Mouse (Mus musculus): ENCODE data around the gene Gm10964. TPM values are rescaled to one million over a fixed set of nuclear protein-coding genes. Genes with fewer than 3 reads are reported as not detected.

Gm10964 gene
- polyA plus RNA-seq, 1 experiment from 2014 or later = not detected

DNA sequence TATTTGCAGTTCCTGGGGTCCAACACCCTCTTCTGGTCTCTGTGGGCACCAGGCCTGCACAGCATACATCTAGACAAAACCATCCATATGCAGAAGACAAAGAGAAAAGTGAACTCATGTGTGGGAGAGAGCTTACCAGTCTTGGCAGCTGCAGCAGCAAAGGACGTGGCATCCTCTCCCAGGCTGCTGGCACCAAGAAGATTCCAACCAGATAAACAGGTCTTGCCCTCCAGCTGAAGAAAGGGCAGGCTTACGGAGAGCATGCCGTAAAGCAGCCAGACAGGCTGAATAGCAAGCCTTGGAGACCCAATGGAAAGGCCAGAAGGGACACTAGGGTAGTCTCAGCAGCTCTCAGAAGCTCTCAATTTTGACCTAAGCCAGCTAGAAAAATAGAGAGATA lies 7.0 kb upstream of the Gm10964 start:
- no peaks in the 10 kb centered on the region for H3K27me3 ChIP-seq (ENCODE audit: control insufficient read depth, insufficient read depth, low read depth, low read length)
- H3K9ac ChIP-seq (ENCODE audit: low read depth, low read length) = no peak overlapping the region
- no peak overlapping the region for H3K4me3 ChIP-seq (ENCODE audit: low read depth, low read length)
- no peak for ATAC-seq
- WGBS = 86% methylated on average over 3 of the region's 3 CpGs
- H3K4me1 ChIP-seq (ENCODE audit: control insufficient read depth, insufficient read depth, low read length) = peaks cover 24% of the 10 kb centered on the region
- no peak overlapping the region for H3K27ac ChIP-seq (ENCODE audit: low read length)
- H3K9me3 ChIP-seq (replicated peaks; ENCODE audit: control insufficient read depth, low read length, poor library complexity, severe bottlenecking) = no peaks in the 10 kb centered on the region
- H3K4me2 ChIP-seq (ENCODE audit: low read length) = no peak overlapping the region
- H3K36me3 ChIP-seq (ENCODE audit: control insufficient read depth, insufficient read depth, low read length) = no peaks in the 10 kb centered on the region

GRCm38 (mm10) chr3:103733176-103733575 lies 6.0 kb upstream of the Gm10964 start:
- Histone ChIP-seq H3K27me3 (ENCODE audit: control insufficient read depth, insufficient read depth, low read depth, low read length) (no peaks in the 10 kb centered on the region), H3K27ac (ENCODE audit: low read length) (no peak overlapping the region), H3K4me2 (ENCODE audit: low read length) (no peak overlapping the region), H3K4me1 (ENCODE audit: control insufficient read depth, insufficient read depth, low read length) (peaks cover 30% of the 10 kb centered on the region), H3K9me3 (replicated peaks; ENCODE audit: control insufficient read depth, low read length, poor library complexity, severe bottlenecking) (no peaks in the 10 kb centered on the region), H3K36me3 (ENCODE audit: control insufficient read depth, insufficient read depth, low read length) (no peaks in the 10 kb centered on the region), H3K9ac (ENCODE audit: low read depth, low read length) (no peak overlapping the region), H3K4me3 (ENCODE audit: low read depth, low read length) (no peak overlapping the region)
- ATAC-seq = no peak
- 12% methylated on average over 2 of the region's 2 CpGs for WGBS

GRCm38 (mm10) chr3:103733799-103734695 lies 5.1 kb upstream of the Gm10964 start:
- peak overlapping the region; percentile 43 for H3K4me2 ChIP-seq (ENCODE audit: low read length)
- peak overlapping the region; percentile 0; the same call in 1 of the 2 replicates for H3K4me3 ChIP-seq (ENCODE audit: low read depth, low read length)
- H3K27me3 ChIP-seq (ENCODE audit: control insufficient read depth, insufficient read depth, low read depth, low read length) = no peaks in the 10 kb centered on the region
- H3K36me3 ChIP-seq (ENCODE audit: control insufficient read depth, insufficient read depth, low read length) = no peaks in the 10 kb centered on the region
- ATAC-seq = peak; percentile 86
- peak overlapping the region; percentile 25 for H3K27ac ChIP-seq (ENCODE audit: low read length)
- H3K9ac ChIP-seq (ENCODE audit: low read depth, low read length) = peak overlapping the region; percentile 47
- H3K4me1 ChIP-seq (ENCODE audit: control insufficient read depth, insufficient read depth, low read length) = peaks cover 30% of the 10 kb centered on the region
- H3K9me3 ChIP-seq (replicated peaks; ENCODE audit: control insufficient read depth, low read length, poor library complexity, severe bottlenecking) = no peaks in the 10 kb centered on the region
- WGBS = 2% methylated on average over 18 of the region's 19 CpGs

- no peak overlapping the region for H3K4me3 ChIP-seq (ENCODE audit: low read depth, low read length)
- no peak overlapping the region for H3K9ac ChIP-seq (ENCODE audit: low read depth, low read length)
- no peaks in the 10 kb centered on the region for H3K27me3 ChIP-seq (ENCODE audit: control insufficient read depth, insufficient read depth, low read depth, low read length)
- H3K27ac ChIP-seq (ENCODE audit: low read length) = peak overlapping the region; percentile 18; the same call in 1 of the 2 replicates
- H3K36me3 ChIP-seq (ENCODE audit: control insufficient read depth, insufficient read depth, low read length) = no peaks in the 10 kb centered on the region
- 14% methylated on average over 11 of the region's 11 CpGs for WGBS
- H3K4me2 ChIP-seq (ENCODE audit: low read length) = 0 out of 2 replicates have a peak overlapping the region, but pooled peaks have one; percentile 9
- peak; percentile 10; the same call in 1 of the 2 replicates for ATAC-seq
- H3K4me1 ChIP-seq (ENCODE audit: control insufficient read depth, insufficient read depth, low read length) = peaks cover 30% of the 10 kb centered on the region
- H3K9me3 ChIP-seq (replicated peaks; ENCODE audit: control insufficient read depth, low read length, poor library complexity, severe bottlenecking) = no peaks in the 10 kb centered on the region
Observed at GRCm38 (mm10) chr3:103734696-103735519, 4.3 kb upstream of the Gm10964 start.

- ATAC-seq = no peak
- no peaks in the 10 kb centered on the region for H3K36me3 ChIP-seq (ENCODE audit: control insufficient read depth, insufficient read depth, low read length)
- H3K4me2 ChIP-seq (ENCODE audit: low read length) = no peak overlapping the region
- H3K4me3 ChIP-seq (ENCODE audit: low read depth, low read length) = no peak overlapping the region
- peaks cover 30% of the 10 kb centered on the region for H3K4me1 ChIP-seq (ENCODE audit: control insufficient read depth, insufficient read depth, low read length)
- H3K27me3 ChIP-seq (ENCODE audit: control insufficient read depth, insufficient read depth, low read depth, low read length) = no peaks in the 10 kb centered on the region
- no peak overlapping the region for H3K9ac ChIP-seq (ENCODE audit: low read depth, low read length)
- no peaks in the 10 kb centered on the region for H3K9me3 ChIP-seq (replicated peaks; ENCODE audit: control insufficient read depth, low read length, poor library complexity, severe bottlenecking)
- 78% methylated on average over 28 of the region's 28 CpGs for WGBS
- H3K27ac ChIP-seq (ENCODE audit: low read length) = no peak overlapping the region
Observed at GRCm38 (mm10) chr3:103735776-103736600, 3.2 kb upstream of the Gm10964 start.

GRCm38 (mm10) chr3:103737061-103737754 lies 2.0 kb upstream of the Gm10964 start:
- 56% methylated on average over 16 of the region's 16 CpGs for WGBS
- H3K36me3 ChIP-seq (ENCODE audit: control insufficient read depth, insufficient read depth, low read length) = peaks cover 3% of the 10 kb centered on the region; the same call in 1 of the 2 replicates
- H3K4me1 ChIP-seq (ENCODE audit: control insufficient read depth, insufficient read depth, low read length) = peaks cover 30% of the 10 kb centered on the region
- no peaks in the 10 kb centered on the region for H3K27me3 ChIP-seq (ENCODE audit: control insufficient read depth, insufficient read depth, low read depth, low read length)
- no peak overlapping the region for H3K27ac ChIP-seq (ENCODE audit: low read length)
- H3K4me2 ChIP-seq (ENCODE audit: low read length) = peak overlapping the region; percentile 44
- no peak for ATAC-seq
- H3K9ac ChIP-seq (ENCODE audit: low read depth, low read length) = peak overlapping the region; percentile 15; the same call in 1 of the 2 replicates
- no peak overlapping the region for H3K4me3 ChIP-seq (ENCODE audit: low read depth, low read length)
- no peaks in the 10 kb centered on the region for H3K9me3 ChIP-seq (replicated peaks; ENCODE audit: control insufficient read depth, low read length, poor library complexity, severe bottlenecking)

GRCm38 (mm10) chr3:103737778-103738571 lies 1.2 kb upstream of the Gm10964 start, which contains the start of gene Olfml3:
Gene Olfml3, minus strand, starts transcription at chr3:103738001.
- peaks cover 3% of the 10 kb centered on the region; the same call in 1 of the 2 replicates for H3K36me3 ChIP-seq (ENCODE audit: control insufficient read depth, insufficient read depth, low read length)
- peak within 1 kb of the TSS; percentile 44 for H3K4me2 ChIP-seq (ENCODE audit: low read length)
- peaks cover 29% of the 10 kb centered on the region for H3K4me1 ChIP-seq (ENCODE audit: control insufficient read depth, insufficient read depth, low read length)
- H3K9ac ChIP-seq (ENCODE audit: low read depth, low read length) = peak within 1 kb of the TSS; percentile 15
- H3K27ac ChIP-seq (ENCODE audit: low read length) = peak within 1 kb of the TSS; percentile 36
- ATAC-seq = peak; percentile 51
- no peaks in the 10 kb centered on the region for H3K27me3 ChIP-seq (ENCODE audit: control insufficient read depth, insufficient read depth, low read depth, low read length)
- 1% methylated on average over 17 of the region's 18 CpGs for WGBS
- no peak within 1 kb of the TSS for H3K4me3 ChIP-seq (ENCODE audit: low read depth, low read length)
- H3K9me3 ChIP-seq (replicated peaks; ENCODE audit: control insufficient read depth, low read length, poor library complexity, severe bottlenecking) = no peaks in the 10 kb centered on the region

Data from midbrain, embryonic 16.5 days (tissue).